Mouse (Mus musculus): Measurements from ENCODE around the gene Ostm1.

DNA sequence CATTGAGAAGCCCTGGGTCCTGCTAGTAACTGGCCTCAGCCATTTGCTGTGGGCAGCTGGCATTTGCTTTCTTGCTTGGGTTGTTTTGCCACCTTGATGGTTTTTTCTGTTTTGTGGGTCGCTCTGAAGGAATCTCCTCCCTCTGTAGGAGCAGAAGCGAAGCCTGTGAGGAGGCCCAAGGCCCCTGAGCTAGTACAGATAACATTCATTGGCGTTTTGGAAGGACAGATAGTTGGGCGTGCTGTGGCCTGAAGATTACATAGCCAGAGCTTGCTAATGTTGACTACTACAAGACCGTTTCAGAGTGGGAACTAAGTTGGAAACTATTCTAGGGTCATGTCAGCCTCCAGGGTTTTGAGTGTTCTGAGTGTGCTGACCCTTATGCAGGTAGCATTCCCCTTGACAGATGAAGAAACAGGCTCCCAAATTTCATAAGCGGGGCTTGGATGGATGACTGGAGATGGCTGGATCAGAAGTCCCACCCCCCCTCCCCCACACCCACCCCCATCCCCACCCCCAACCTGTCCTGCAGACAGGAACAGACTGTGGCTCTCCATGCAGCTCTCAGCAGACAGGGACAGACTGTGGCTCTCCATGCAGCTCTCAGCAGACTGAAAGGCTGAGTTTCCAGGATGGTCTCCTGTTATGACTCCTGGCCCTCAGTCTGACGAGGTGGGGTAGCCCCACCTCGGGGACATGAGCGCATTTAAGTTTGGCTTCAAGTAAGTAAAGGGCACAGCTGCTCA lies 45.9 kb upstream of the Ostm1 start:
- TF ChIP-seq POLR2A (IDR thresholded peaks at IDR 0.05; ENCODE audit: extremely low read depth, insufficient read depth, low read length) (no peak), CTCF (IDR thresholded peaks at IDR 0.05; ENCODE audit: extremely low read depth, insufficient read depth, low read length) (no peak)
